Mouse (Mus musculus): ENCODE results near the gene Nek3.

- TF ChIP-seq POLR2A (IDR thresholded peaks at IDR 0.05; ENCODE audit: insufficient read depth, low read depth, low read length) (no peak), CTCF (IDR thresholded peaks at IDR 0.05) (no peak), EP300 (IDR thresholded peaks at IDR 0.05; ENCODE audit: insufficient read depth, low read depth, low read length) (no peak)
These were observed 48.6 kb upstream of the Nek3 start for GRCm38 (mm10) chr8:22214826-22215225.

Data from heart, adult 2 months (tissue).